Mouse (Mus musculus): ENCODE results near the gene Cdc42bpg. TPM values are rescaled to one million over a fixed set of nuclear protein-coding genes. Genes with fewer than 3 reads are reported as not detected.

Gene Cdc42bpg
- polyA plus RNA-seq, 1 experiment = 6.9 TPM

DNA sequence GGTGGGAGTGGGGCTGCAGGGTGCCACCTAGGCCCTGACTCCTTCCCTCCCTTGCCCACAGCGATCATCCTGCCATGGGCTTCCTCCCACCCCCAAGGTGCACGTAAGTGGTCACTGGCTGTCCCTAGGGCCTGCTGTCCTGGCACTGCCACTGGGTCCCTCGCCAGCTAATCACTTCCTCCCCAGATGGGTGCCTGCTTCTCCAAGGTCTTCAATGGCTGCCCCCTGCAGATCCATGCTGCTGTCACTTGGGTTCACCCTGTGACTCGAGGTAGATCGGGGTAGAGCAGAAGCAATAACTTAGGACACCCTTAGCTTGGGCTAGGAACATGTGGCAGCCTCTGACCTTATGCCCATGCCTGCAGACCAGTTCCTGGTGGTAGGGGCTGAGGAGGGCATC, 39.8 kb downstream of the Cdc42bpg start:
- Histone ChIP-seq H3K27ac (ENCODE audit: insufficient read depth, low read depth, low read length) (no peak overlapping the region), H3K4me1 (ENCODE audit: control insufficient read depth, insufficient read depth, low read length) (peaks cover 5% of the 10 kb centered on the region; the same call in 1 of the 2 replicates), H3K4me3 (ENCODE audit: insufficient read depth, low read length) (no peak overlapping the region)
- TF ChIP-seq CTCF (IDR thresholded peaks at IDR 0.05; ENCODE audit: low read depth, low read length) = no peak
- no peak for TF ChIP-seq POLR2A (IDR thresholded peaks at IDR 0.05; ENCODE audit: borderline replicate concordance, low read depth, low read length)

DNA sequence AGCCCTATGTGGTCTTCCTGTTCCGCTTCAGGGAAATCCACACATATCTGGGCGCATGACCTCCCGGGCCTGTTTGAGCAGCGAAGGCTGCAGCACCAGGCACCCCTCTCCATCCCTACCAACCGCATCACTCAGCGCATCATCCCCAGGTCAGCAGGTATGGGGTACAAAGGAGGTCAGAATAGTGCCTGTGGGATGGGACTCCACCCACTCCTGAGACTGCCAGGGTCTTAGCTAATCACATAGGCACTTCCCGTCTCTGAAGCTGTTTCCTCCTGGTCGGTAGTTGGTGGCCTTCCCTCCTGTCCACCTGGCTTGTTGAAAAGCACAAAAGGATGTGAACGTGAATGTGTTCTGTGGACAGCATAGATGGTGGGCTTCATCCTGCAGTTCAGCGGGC, 40.4 kb downstream of the Cdc42bpg start:
- TF ChIP-seq POLR2A (IDR thresholded peaks at IDR 0.05; ENCODE audit: borderline replicate concordance, low read depth, low read length) = no peak
- no peak for TF ChIP-seq CTCF (IDR thresholded peaks at IDR 0.05; ENCODE audit: low read depth, low read length)
- H3K4me1 ChIP-seq (ENCODE audit: control insufficient read depth, insufficient read depth, low read length) = peaks cover 5% of the 10 kb centered on the region; the same call in 1 of the 2 replicates
- H3K4me3 ChIP-seq (ENCODE audit: insufficient read depth, low read length) = no peak overlapping the region
- no peak overlapping the region for H3K27ac ChIP-seq (ENCODE audit: insufficient read depth, low read depth, low read length)

DNA sequence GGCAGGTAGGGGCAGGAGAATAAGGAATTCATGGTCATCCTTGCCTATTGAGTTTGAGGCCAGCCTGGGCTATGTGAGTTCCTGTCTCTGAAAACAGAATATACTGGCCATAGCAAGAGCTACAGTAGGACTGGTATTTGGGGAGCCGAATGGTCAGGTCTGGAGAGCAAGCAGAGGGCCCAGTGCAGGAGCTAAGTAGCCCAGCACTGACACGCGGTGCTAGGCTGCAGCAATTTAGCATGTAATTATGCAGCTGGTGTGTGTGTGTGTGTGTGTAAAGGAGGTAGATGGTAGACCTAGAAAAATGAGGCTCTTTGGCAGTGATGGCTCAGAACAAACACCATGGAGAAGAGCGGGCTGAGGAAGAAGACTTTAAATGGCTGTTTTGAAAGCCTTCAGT, 41.4 kb downstream of the Cdc42bpg start:
- Histone ChIP-seq H3K4me3 (ENCODE audit: insufficient read depth, low read length) (no peak overlapping the region), H3K27ac (ENCODE audit: insufficient read depth, low read depth, low read length) (no peak overlapping the region), H3K4me1 (ENCODE audit: control insufficient read depth, insufficient read depth, low read length) (peaks cover 9% of the 10 kb centered on the region)
- TF ChIP-seq POLR2A (IDR thresholded peaks at IDR 0.05; ENCODE audit: borderline replicate concordance, low read depth, low read length) (no peak), CTCF (IDR thresholded peaks at IDR 0.05; ENCODE audit: low read depth, low read length) (no peak)

DNA sequence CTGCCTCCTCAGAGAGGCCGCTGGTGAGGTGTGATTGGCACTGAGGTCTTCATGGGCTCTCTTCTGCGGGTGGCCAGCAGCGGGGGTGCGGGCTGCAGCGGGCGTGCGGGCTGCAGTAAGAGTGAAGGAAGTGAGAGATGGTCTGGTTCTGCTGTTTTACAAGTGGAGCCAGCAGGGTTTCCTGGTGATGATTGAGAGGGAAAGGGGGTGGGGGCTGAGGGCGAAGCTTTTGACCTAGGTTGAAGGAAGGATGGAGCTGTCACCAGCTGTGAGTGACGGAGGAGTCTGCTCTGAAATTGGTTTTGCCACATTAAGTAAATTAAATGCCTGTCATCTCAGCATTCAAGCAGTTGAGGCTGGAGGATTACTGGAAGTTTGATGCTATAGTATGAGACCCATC, 42.5 kb downstream of the Cdc42bpg start:
- Histone ChIP-seq H3K27ac (ENCODE audit: insufficient read depth, low read depth, low read length) (no peak overlapping the region), H3K4me3 (ENCODE audit: insufficient read depth, low read length) (no peak overlapping the region), H3K4me1 (ENCODE audit: control insufficient read depth, insufficient read depth, low read length) (peaks cover 9% of the 10 kb centered on the region)
- TF ChIP-seq CTCF (IDR thresholded peaks at IDR 0.05; ENCODE audit: low read depth, low read length) = no peak
- no peak for TF ChIP-seq POLR2A (IDR thresholded peaks at IDR 0.05; ENCODE audit: borderline replicate concordance, low read depth, low read length)

DNA sequence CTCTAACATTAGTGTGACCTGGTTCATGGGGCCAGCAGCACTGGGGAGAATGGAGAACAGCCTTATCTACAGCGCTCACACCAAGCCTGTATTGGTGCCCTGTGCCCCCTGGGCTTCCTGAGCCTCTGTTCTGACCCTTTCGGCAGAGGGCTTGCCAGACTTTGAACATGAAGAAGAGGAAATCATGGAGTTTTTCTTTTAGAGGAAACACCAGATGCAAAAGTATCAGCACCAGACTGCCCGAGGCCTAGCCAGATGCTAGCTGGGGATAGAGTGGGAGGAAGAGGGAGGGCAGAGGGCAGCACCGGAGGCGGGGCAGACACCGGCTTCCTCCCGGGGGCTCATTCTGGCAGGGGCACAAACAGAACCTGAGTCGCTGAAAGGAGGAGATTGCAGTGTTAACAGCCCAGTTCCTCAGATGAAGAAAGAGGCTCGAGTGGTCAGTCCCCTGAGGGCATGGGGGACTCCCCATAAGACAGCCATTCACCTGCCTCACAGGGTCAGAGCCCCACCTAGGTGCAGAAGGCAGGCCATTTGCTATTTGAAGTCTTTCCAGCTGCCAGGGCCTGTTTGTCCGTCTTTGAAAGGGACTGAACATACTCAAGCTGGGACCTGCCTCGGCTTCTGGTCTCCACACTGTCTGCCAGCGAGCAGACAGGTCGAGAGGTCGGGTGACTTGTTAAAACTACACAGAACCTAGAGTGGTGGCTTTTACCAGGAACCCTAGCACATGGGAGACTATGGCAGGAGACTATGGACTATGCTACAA, 43.1 kb downstream of the Cdc42bpg start:
- Histone ChIP-seq H3K4me1 (ENCODE audit: control insufficient read depth, insufficient read depth, low read length) (peaks cover 9% of the 10 kb centered on the region), H3K27ac (ENCODE audit: insufficient read depth, low read depth, low read length) (no peak overlapping the region), H3K4me3 (ENCODE audit: insufficient read depth, low read length) (no peak overlapping the region)
- no peak for TF ChIP-seq CTCF (IDR thresholded peaks at IDR 0.05; ENCODE audit: low read depth, low read length)
- TF ChIP-seq POLR2A (IDR thresholded peaks at IDR 0.05; ENCODE audit: borderline replicate concordance, low read depth, low read length) = no peak

DNA sequence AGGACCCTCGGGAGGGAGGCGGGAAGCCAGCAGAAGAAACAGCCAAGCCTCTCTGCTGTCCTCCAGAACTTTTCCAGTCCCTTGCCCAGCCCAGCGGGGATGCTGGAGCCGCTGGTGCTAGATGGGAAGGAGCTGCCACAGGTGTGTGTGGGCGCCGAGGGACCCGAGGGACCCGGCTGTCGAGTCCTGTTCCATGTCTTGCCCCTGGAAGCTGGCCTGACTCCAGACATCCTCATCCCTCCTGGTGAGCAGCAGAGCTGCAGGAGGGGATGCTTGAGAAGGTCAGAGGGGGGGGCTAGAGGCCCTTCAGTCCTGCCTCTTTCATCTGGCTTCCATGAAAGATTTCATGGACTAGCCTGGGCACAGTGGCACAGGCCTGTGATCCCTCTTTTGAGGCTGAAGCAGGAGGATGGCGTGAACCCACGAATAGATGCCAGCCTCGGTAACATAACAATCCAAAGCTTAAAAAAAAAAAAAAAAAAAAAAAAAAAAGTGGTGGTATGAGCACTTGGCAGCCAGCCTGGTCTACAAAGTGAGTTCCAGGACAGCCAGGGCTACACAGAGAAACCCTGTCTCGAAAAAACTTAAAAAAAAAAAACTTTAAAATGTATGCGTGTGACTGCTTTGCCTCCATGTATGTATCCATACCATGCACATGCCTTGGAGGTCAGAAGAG, 45.3 kb downstream of the Cdc42bpg start:
- H3K4me3 ChIP-seq (ENCODE audit: insufficient read depth, low read length) = no peak overlapping the region
- H3K27ac ChIP-seq (ENCODE audit: insufficient read depth, low read depth, low read length) = no peak overlapping the region
- no peak for TF ChIP-seq POLR2A (IDR thresholded peaks at IDR 0.05; ENCODE audit: borderline replicate concordance, low read depth, low read length)
- TF ChIP-seq CTCF (IDR thresholded peaks at IDR 0.05; ENCODE audit: low read depth, low read length) = no peak
- H3K4me1 ChIP-seq (ENCODE audit: control insufficient read depth, insufficient read depth, low read length) = peaks cover 7% of the 10 kb centered on the region

DNA sequence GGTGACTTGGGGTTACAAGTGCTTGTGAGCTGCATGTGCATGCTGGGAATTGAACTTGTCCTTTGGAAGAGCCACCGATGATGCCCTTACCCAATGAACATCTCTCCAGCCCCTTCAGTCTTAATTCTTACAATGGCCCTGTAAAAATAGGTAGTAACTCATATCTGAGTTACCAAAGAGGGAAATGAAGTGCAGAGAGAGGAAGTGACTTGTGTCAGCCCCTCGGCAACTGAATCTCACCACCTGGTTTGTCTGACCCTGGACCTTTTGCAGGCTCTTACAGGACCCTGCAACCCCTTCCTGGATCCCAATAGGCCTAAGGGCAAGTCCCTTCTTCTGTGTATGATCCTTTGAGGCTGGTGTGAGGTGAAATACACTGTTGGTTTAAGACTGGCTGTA, 45.9 kb downstream of the Cdc42bpg start:
- no peak overlapping the region for H3K27ac ChIP-seq (ENCODE audit: insufficient read depth, low read depth, low read length)
- H3K4me1 ChIP-seq (ENCODE audit: control insufficient read depth, insufficient read depth, low read length) = peaks cover 7% of the 10 kb centered on the region
- TF ChIP-seq CTCF (IDR thresholded peaks at IDR 0.05; ENCODE audit: low read depth, low read length) (no peak), POLR2A (IDR thresholded peaks at IDR 0.05; ENCODE audit: borderline replicate concordance, low read depth, low read length) (no peak)

DNA sequence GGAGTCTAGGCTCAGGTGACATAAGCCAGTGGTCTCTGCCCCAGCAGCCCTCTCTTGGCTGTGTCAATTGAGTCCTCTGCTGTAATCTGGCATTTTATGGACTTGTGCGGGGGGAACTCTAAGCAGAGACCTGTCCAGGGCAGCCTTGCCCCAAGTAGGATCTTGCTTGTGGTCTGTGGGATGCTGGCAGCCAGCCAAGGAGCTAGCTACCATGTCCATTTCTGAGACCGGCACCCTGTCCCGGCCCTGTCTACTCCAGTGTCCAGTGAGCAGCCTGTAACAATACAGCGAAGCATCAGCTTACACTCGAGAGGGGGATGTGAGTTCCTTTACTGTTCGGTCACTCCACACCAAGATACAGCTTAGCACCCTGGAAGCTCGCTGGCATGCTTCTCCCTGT, 47.8 kb downstream of the Cdc42bpg start:
- Histone ChIP-seq H3K4me1 (ENCODE audit: control insufficient read depth, insufficient read depth, low read length) (peaks cover 7% of the 10 kb centered on the region), H3K27ac (ENCODE audit: insufficient read depth, low read depth, low read length) (no peak overlapping the region), H3K4me3 (ENCODE audit: insufficient read depth, low read length) (no peak overlapping the region)
- TF ChIP-seq CTCF (IDR thresholded peaks at IDR 0.05; ENCODE audit: low read depth, low read length) = no peak
- no peak for TF ChIP-seq POLR2A (IDR thresholded peaks at IDR 0.05; ENCODE audit: borderline replicate concordance, low read depth, low read length)

More for the DNA sequence above, 45.9 kb downstream of the Cdc42bpg start:
- H3K4me3 ChIP-seq (ENCODE audit: insufficient read depth, low read length) = no peak overlapping the region

DNA sequence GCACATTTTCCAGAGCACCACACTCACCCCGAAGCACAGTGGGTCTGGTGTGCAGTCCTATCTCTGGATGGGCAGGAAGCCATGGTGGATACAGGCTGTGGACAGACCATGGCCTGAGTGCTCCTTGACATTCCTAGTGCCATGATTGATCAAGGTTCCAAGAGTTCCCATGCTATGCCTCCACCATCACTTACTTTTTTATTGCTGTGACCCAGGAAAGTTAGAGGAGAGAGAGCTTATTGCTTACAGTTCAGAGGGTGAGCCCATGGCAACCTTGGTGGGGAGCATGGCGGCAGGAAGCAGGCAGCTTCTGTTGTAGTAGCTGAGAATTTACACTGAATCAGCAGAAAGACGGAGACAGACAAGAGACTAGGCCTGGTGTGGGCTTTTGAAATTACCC, 55.0 kb downstream of the Cdc42bpg start:
- no peak for TF ChIP-seq POLR2A (IDR thresholded peaks at IDR 0.05; ENCODE audit: borderline replicate concordance, low read depth, low read length)
- TF ChIP-seq CTCF (IDR thresholded peaks at IDR 0.05; ENCODE audit: low read depth, low read length) = no peak
- no peak overlapping the region for H3K4me3 ChIP-seq (ENCODE audit: insufficient read depth, low read length)
- no peak overlapping the region for H3K27ac ChIP-seq (ENCODE audit: insufficient read depth, low read depth, low read length)
- peaks cover 8% of the 10 kb centered on the region for H3K4me1 ChIP-seq (ENCODE audit: control insufficient read depth, insufficient read depth, low read length)

DNA sequence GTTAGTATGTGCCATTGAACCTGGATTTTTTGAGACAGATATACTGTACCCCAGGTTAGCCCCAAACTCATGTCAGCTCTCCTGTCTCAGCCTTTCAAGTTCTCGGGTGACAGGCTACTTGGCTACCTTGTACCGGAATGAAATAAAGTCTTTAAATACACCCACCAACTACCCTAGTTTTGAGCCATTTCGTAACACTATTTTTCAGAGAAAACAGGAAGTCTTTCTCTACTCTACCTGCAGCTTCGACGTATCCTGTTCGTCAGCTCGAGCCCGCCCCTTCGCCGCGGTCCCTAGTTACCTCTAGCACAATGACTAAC, 56.8 kb downstream of the Cdc42bpg start:
- Histone ChIP-seq H3K27ac (ENCODE audit: insufficient read depth, low read depth, low read length) (peak overlapping the region; percentile 46), H3K4me1 (ENCODE audit: control insufficient read depth, insufficient read depth, low read length) (peaks cover 11% of the 10 kb centered on the region), H3K4me3 (ENCODE audit: insufficient read depth, low read length) (peak overlapping the region; percentile 61)
- TF ChIP-seq POLR2A (IDR thresholded peaks at IDR 0.05; ENCODE audit: borderline replicate concordance, low read depth, low read length) (no peak), CTCF (IDR thresholded peaks at IDR 0.05; ENCODE audit: low read depth, low read length) (no peak)
